Mouse (Mus musculus): ENCODE measurements at regions not wholly inside any gene's neighbourhood (a gene's known extent, or its start where the extent isn't known, plus 50 kb on each side); places are given as distances from the start of the nearest gene placed in this dataset.

DNA sequence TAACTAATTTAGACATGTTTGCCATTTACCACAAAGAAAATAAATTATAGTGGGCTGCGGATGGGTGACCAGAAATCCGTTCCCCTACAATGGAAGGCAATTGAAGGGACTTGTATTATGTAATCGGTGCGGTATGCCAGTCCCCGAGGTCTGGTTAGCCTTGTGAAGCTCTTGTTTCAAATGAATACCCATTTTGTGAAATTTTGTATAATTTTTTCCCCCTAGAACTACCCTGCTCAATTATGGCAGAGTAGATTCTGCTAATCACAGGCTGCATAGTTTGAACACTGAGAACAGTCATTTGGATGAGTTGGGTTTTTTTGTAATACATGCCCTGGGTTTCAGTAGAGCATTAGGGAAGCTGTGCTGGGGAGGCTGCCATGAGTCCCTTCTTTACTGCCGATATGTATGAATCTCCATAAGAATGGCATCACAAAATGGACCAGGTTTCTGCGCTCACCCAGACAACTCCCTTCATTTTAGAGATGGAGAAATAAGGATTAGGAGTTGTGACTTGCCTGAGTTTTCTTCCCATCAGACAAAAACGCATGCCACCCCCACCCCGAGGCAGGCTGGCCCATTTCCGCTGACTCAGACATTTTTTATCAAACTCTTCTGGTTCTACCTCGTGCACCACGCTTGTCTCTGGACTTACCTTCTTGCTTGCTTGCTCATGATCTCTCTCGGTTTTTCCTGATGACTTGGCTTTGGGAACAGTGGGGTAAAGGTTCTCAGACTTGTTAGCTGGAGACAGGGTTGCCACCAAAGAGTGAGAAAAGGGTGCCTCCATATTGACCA lies 155.7 kb downstream of the Cd24a start:
- 83% methylated on average over 13 of the region's 13 CpGs for WGBS
- no peak overlapping the region for H3K27ac ChIP-seq
- no peaks in the 10 kb centered on the region for H3K9me3 ChIP-seq
- no peak for DNase-seq (ENCODE audit: low spot score)
- H3K27me3 ChIP-seq (ENCODE audit: insufficient read depth, poor library complexity, severe bottlenecking): no peaks in the 10 kb centered on the region
- no peaks in the 10 kb centered on the region for H3K36me3 ChIP-seq
- no peak overlapping the region for H3K4me3 ChIP-seq
- no peaks in the 10 kb centered on the region for H3K4me1 ChIP-seq

DNA sequence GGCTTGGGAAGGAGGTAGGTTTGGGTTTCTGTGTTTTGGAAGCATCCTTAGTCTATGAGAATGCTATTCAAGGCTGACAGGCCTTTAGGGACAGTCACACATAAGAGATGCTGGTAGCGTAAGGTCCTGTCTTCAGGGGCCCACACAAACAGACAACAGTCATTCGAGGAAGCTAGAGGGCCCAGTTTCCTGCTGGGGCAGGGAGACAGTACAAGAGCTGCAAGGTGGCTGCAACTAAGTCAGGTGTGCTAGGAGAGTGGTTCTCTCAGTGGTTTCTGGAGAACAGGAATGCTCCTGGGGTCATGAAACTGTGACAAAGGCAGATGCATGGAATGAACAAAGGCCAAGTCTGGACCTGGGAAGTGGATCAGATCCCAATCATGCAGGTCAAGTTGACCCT lies 161.1 kb downstream of the Cd24a start:
- H3K9me3 ChIP-seq: no peaks in the 10 kb centered on the region
- peak overlapping the region; percentile 85 for H3K27ac ChIP-seq
- H3K36me3 ChIP-seq: no peaks in the 10 kb centered on the region
- peaks cover 39% of the 10 kb centered on the region for H3K4me1 ChIP-seq
- DNase-seq (ENCODE audit: low spot score): no peak
- H3K4me3 ChIP-seq: no peak overlapping the region
- WGBS: 71% methylated on average over 2 of the region's 2 CpGs
- no peaks in the 10 kb centered on the region for H3K27me3 ChIP-seq (ENCODE audit: insufficient read depth, poor library complexity, severe bottlenecking)

DNA sequence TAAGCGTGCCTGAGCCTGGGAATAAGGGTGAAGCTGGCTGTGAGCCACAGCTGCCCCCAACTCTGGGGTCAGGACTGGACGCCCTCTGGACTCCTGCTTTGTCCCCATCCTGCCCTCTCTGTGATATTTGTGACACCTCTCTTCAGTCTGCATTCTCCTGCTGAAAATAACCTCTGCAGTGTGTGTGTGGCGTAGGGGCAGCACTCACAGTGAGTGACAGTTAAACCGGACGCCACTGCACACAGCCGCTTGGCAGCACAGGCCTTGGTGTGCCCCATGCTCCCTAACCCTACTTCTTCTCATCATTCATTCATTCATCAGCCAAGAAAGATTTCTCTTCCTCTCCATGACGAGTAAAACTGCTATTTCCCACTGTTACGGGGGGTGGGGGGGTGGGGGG lies 161.6 kb downstream of the Cd24a start:
- Histone ChIP-seq H3K4me3 (0 out of 2 replicates have a peak overlapping the region, but pooled peaks have one; percentile 18), H3K9me3 (no peaks in the 10 kb centered on the region), H3K4me1 (peaks cover 39% of the 10 kb centered on the region), H3K36me3 (no peaks in the 10 kb centered on the region), H3K27me3 (ENCODE audit: insufficient read depth, poor library complexity, severe bottlenecking) (no peaks in the 10 kb centered on the region), H3K27ac (peak overlapping the region; percentile 85)
- 24% methylated on average over 8 of the region's 8 CpGs for WGBS
- DNase-seq (ENCODE audit: low spot score): peak; percentile 79

GRCm38 (mm10) chr10:43740204-43740865 lies 161.2 kb downstream of the Qrsl1 start:
- peak overlapping the region; percentile 85 for H3K27ac ChIP-seq
- peaks cover 39% of the 10 kb centered on the region for H3K4me1 ChIP-seq
- H3K9me3 ChIP-seq: no peaks in the 10 kb centered on the region
- 28% methylated on average over 13 of the region's 13 CpGs for WGBS
- no peak for DNase-seq (ENCODE audit: low spot score)
- 0 out of 2 replicates have a peak overlapping the region, but pooled peaks have one; percentile 18 for H3K4me3 ChIP-seq
- H3K27me3 ChIP-seq (ENCODE audit: insufficient read depth, poor library complexity, severe bottlenecking): no peaks in the 10 kb centered on the region
- no peaks in the 10 kb centered on the region for H3K36me3 ChIP-seq

DNA sequence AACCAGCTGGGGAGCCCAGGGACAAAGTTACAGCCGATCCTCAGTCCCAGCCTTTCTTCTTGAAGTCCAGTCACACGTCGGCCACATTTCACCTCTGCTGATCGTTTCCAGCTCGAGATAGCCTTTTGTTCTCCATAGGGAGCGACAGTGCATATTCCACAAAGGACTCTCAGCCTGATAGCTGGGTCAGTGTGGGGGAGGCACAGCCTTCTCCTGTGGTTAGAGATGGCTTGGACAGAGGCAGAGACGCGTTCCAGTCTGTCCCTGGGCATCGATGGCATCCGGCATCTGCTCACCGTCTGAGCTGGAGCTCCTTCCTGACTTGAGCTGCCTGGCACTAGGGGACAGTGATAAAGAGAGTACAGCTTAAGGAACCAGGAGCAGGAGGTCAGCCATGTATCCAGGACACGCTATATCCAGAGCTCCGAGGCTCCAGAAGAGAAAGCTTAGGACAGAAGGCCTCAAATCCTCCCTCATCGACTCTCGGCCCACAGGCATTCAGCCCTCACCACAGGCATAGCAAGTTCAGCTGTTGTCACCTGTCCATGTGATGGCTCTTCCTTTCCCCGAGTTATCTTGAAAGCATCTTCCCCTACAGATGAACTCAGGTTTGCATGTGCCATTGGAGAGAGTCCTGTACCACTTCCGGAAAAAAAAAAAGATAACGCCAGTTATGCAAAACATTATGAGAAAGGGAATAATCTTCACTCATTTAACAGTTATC lies 160.0 kb downstream of the Qrsl1 start:
- peaks cover 39% of the 10 kb centered on the region for H3K4me1 ChIP-seq
- no peaks in the 10 kb centered on the region for H3K36me3 ChIP-seq
- no peaks in the 10 kb centered on the region for H3K9me3 ChIP-seq
- 30% methylated on average over 18 of the region's 18 CpGs for WGBS
- H3K4me3 ChIP-seq: no peak overlapping the region
- H3K27me3 ChIP-seq (ENCODE audit: insufficient read depth, poor library complexity, severe bottlenecking): no peaks in the 10 kb centered on the region
- H3K27ac ChIP-seq: peak overlapping the region; percentile 85
- DNase-seq (ENCODE audit: low spot score): no peak

DNA sequence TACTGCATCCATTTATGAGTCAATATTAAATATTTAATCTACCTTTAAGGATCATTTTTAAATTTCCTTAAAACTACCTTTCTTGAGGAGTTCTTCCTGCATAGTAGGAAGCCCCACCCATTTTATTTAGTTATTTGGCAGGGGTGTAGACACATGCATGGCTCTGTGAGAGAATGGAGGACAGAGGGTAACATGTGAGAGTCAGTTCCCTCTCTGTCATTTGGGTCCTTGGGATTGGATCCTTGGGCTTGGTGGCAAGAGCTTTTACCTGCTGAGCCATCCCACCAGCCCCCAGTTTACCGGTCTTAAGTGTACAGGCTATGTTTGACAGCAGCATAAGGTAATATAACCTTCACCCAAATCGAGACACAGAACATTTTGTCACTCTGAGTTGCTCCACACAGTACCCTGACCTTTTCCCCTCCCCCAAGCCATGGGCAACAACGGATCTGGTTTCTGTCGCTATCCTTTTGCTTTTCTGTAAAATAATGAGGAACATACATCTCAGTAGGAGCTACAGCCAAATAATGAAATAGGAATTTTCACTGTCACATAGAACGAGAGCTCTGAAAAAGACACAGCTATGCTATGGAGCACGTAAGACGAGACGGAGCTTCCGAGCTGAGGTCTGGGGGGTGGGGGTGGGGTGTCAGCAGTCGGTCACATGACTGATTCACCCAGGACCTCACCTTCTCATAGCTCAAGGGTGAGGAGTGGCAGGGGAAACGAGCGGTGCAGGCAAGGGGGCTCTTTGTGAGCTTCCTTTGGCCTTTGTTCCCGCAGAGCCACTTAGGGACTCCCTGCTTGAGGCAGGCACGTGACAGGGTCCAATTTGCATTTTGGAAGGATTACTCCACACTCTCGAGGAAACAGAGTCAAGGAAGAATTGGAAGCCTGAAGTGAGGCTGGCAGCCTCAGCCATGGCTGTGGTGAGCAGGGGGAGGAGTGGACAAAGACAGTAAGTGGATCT lies 159.2 kb downstream of the Qrsl1 start:
- Histone ChIP-seq H3K4me3 (peak overlapping the region; percentile 46), H3K9me3 (no peaks in the 10 kb centered on the region), H3K36me3 (no peaks in the 10 kb centered on the region), H3K4me1 (peaks cover 39% of the 10 kb centered on the region), H3K27ac (peak overlapping the region; percentile 85), H3K27me3 (ENCODE audit: insufficient read depth, poor library complexity, severe bottlenecking) (no peaks in the 10 kb centered on the region)
- peak; percentile 78 for DNase-seq (ENCODE audit: low spot score)
- WGBS: 10% methylated on average over 15 of the region's 15 CpGs

- 90% methylated on average over 7 of the region's 7 CpGs for WGBS
- 0 out of 2 replicates have a peak overlapping the region, but pooled peaks have one; percentile 82 for H3K27ac ChIP-seq
- DNase-seq (ENCODE audit: low spot score): peak; percentile 69
Measured at GRCm38 (mm10) chr10:43743188-43744120, 158.1 kb downstream of the Qrsl1 start.

DNA sequence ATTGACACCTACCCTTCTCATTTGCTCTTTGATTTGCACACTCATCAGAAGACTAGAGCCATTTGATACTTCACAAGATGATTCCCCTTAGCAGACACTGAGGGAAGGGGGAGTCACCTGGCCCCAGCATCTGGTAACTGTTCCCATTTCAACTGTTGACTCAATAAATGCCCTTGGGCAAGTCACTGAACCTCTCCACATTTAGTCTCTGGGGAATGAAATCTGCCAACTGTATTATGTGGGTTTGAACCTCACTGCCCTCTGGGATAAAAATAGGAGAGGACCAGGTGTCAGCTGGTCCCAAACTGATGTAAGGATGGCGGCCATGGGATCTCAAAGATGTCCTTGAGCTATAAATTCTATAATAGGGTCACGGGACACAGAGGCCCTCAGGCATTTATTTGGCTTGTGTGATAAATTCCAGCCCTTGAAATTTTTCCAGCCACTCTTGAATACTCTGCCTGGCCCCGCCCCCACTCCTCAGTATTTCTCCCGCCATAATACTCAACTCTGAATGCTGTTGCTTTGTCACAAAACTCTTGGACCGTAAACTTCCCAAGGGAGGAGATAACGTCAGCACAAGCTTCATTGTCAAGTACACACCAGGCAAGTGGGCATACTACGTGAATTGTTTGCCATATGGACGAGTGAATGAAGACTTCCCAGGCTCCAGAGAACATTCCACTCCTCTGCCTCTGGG lies 155.5 kb downstream of the Qrsl1 start:
- H3K4me1 ChIP-seq: peaks cover 21% of the 10 kb centered on the region
- 75% methylated on average over 8 of the region's 8 CpGs for WGBS
- no peaks in the 10 kb centered on the region for H3K27me3 ChIP-seq (ENCODE audit: insufficient read depth, poor library complexity, severe bottlenecking)
- no peaks in the 10 kb centered on the region for H3K9me3 ChIP-seq
- DNase-seq (ENCODE audit: low spot score): peak; percentile 55
- H3K27ac ChIP-seq: no peak overlapping the region
- no peaks in the 10 kb centered on the region for H3K36me3 ChIP-seq
- no peak overlapping the region for H3K4me3 ChIP-seq

More at GRCm38 (mm10) chr10:43743188-43744120, 158.1 kb downstream of the Qrsl1 start:
- no peaks in the 10 kb centered on the region for H3K36me3 ChIP-seq
- no peaks in the 10 kb centered on the region for H3K27me3 ChIP-seq (ENCODE audit: insufficient read depth, poor library complexity, severe bottlenecking)
- no peak overlapping the region for H3K4me3 ChIP-seq
- no peaks in the 10 kb centered on the region for H3K9me3 ChIP-seq
- H3K4me1 ChIP-seq: peaks cover 39% of the 10 kb centered on the region

GRCm38 (mm10) chr10:43746631-43747001 lies 154.9 kb downstream of the Qrsl1 start:
- H3K9me3 ChIP-seq: no peaks in the 10 kb centered on the region
- no peaks in the 10 kb centered on the region for H3K27me3 ChIP-seq (ENCODE audit: insufficient read depth, poor library complexity, severe bottlenecking)
- no peak overlapping the region for H3K27ac ChIP-seq
- H3K4me3 ChIP-seq: no peak overlapping the region
- DNase-seq (ENCODE audit: low spot score): peak; percentile 1
- H3K36me3 ChIP-seq: no peaks in the 10 kb centered on the region
- peaks cover 19% of the 10 kb centered on the region for H3K4me1 ChIP-seq
- WGBS: 81% methylated on average over 1 of the region's 1 CpGs

DNA sequence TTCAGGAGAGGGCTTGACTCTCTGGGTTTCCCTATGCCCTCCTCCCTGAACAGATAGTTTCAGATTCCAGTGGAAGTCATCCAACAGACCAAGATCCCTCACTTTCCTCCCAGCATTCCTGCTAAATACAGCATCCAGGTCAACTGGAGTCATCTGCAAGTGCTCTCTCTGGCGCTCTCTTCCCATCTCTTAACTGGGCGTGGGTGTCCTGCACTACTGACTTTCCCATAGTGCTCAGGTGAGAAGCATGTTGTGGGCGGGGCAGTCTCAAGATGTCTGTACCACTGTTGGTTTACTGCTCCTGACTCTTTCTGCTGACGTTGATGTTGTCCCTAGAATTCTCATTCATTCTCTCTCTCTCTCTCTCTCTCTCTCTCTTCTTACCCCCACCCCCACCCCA lies 154.0 kb downstream of the Qrsl1 start:
- no peaks in the 10 kb centered on the region for H3K36me3 ChIP-seq
- WGBS: 90% methylated on average over 4 of the region's 4 CpGs
- peak; percentile 54 for DNase-seq (ENCODE audit: low spot score)
- no peak overlapping the region for H3K4me3 ChIP-seq
- H3K9me3 ChIP-seq: no peaks in the 10 kb centered on the region
- no peak overlapping the region for H3K27ac ChIP-seq
- peaks cover 17% of the 10 kb centered on the region for H3K4me1 ChIP-seq
- H3K27me3 ChIP-seq (ENCODE audit: insufficient read depth, poor library complexity, severe bottlenecking): no peaks in the 10 kb centered on the region

DNA sequence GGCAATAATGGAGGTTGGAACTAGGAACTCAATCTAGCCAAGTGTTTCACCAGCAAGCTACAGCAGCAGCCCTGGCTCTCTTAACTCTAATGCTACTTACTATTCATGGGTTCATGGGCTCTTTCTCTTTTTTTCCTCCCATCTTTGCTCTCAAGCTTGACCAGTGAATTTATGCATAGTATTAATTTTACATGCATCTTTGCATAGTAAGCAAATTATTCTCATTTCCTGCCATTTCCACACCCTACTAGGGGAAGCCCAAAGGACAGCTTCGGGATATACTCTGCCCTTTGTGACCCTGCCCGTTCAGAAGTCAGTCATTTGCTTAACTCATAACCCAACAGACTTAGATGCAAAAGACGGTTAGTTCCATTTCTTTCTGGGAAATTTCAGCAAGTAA lies 153.2 kb downstream of the Qrsl1 start:
- DNase-seq (ENCODE audit: low spot score): no peak
- no peak overlapping the region for H3K4me3 ChIP-seq
- H3K27me3 ChIP-seq (ENCODE audit: insufficient read depth, poor library complexity, severe bottlenecking): no peaks in the 10 kb centered on the region
- peaks cover 13% of the 10 kb centered on the region for H3K4me1 ChIP-seq
- H3K9me3 ChIP-seq: no peaks in the 10 kb centered on the region
- no peaks in the 10 kb centered on the region for H3K36me3 ChIP-seq
- 86% methylated on average over 3 of the region's 3 CpGs for WGBS
- H3K27ac ChIP-seq: no peak overlapping the region
